In the genomic region with DNA sequence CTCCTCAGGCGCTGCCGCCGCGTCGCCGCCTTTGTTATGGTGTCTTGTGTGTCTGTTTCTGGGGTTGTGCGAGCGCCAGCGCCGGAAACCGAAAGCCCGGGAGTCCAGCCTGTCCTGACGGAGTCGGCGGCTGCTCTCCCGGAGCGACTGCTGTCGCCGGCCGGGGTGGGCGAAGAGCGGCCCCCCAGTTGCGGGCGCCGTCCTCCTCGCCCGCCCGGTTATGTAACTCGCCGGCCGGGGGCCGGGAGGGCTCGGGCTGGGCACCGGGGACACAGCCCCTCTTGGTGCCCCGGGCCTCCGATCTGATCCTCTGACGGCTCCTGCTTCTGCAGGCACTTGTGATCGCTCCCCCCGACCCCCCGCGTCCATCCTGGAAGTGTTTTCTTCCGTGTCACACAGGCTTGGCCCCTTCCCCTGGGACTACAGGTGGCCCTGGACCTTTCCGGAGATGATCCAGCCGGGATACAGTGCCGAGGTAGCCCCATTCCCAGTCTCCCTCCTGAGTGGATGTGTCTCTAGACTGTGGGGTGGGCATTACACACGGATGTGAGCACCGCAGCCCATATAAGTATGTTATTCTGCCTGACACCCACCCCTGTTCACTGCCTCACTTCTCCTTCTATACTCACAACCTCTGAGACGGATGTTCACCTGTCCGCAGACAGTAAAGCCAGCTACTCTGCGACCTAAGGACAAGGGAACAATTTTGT, we compare ENCODE assay signal across 1 mouse cellular context.
A peak's percentile ranks its signal among the peaks of the same experiment; 100 is the strongest.
TF ChIP-seq lines count a peak whose summit lies in the region.

No protein-coding gene starts in this region.

TF ChIP-seq in MEL, 35 proteins besides CTCF, POLR2A, EP300 and RAD21:
- no peak for TF ChIP-seq MAX (IDR thresholded peaks at IDR 0.05; ENCODE audit: low read length)
- TF ChIP-seq USF1 (IDR thresholded peaks at IDR 0.05; ENCODE audit: low read depth, low read length) = no peak
- peak; percentile 79; the same call in 1 of the 2 replicates for TF ChIP-seq CHD1 (IDR thresholded peaks at IDR 0.05; ENCODE audit: low read depth, low read length)
- no peak for TF ChIP-seq MEF2A (IDR thresholded peaks at IDR 0.05; ENCODE audit: extremely low read depth, insufficient replicate concordance, low read depth, low read length, poor library complexity, severe bottlenecking)
